Mouse (Mus musculus) cerebellum, adult 18-20 months (tissue): ENCODE results near the gene Atp6v0b.

Source experiments
- DNase-seq, 2 experiments: peaks; one replicate each; pipeline ENCODE4 v3.0.0; 2021

Gene Atp6v0b

GRCm38 (mm10) chr4:117871787-117872186, 15.3 kb downstream of the Atp6v0b start:
- DNase-seq: no peak

- no peak for DNase-seq
Observed at GRCm38 (mm10) chr4:117870437-117870836, 16.7 kb downstream of the Atp6v0b start.

DNA sequence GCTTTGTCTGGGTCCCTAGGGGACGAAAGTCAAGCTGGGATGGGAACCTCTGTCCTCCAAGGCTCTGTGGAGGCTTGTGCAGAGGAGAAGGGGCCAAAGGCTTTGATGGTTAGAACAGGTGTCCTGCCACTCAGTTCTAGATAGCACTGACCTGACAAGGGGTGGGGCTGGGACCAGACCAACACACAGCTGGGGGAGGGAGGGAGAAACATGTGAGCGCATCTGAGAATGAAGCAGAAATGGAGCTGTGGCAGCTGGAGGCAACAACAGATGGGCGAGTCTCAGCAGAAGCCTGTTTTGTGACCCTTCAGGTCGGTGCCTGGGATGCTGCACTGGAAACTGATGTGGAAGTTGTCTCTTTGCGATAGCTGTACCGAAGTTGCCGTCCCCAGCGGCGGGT, 17.8 kb downstream of the Atp6v0b start:
- DNase-seq: no peak

GRCm38 (mm10) chr4:117867823-117868222, 19.3 kb downstream of the Atp6v0b start:
- DNase-seq: peak; percentile 56 to 59

DNA sequence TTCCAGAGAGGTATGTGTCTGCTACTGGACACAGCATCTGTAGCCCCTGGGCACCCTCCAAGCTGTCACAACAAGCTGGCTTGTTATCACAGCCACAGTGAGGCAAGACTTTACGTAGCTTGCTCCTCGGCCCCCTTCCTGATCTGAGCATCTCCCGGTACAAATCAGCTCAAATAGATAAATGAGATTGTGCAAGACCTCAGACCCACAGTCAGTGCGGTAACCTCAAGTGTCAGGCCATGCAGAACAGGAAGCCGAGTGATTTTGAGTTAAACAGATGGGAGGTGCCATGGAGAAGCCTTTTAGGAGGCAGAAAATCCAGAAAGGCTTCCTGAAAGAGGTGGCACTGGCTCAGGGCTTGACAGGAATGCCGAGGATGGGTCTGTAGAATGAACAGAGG, 20.1 kb downstream of the Atp6v0b start:
- DNase-seq: no peak

GRCm38 (mm10) chr4:117866083-117866482, 21.1 kb downstream of the Atp6v0b start:
- DNase-seq: peak; percentile 33 to 35

DNA sequence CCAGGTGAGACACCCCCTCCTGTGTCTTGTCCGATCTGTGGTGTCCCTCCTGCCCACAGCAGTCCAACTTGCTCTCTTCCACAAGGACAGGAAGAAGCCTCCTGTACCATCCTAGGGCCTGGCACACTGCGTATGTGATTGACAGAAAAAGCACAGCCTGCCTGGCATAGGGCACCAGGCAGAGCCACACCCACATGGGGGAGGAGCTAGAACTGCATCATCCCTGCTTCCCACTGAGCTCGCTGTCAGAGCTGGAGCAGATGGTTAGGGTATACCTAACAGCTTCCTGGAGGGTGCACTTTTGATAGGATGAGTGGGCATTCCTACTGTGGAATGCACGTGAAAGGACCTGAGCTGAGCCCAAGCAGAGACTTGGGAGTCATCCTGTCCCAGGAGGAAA, 24.3 kb downstream of the Atp6v0b start:
- DNase-seq: no peak

- no peak for DNase-seq
Observed at GRCm38 (mm10) chr4:117860570-117860969, 26.6 kb downstream of the Atp6v0b start.

GRCm38 (mm10) chr4:117858794-117859193, 28.3 kb downstream of the Atp6v0b start:
- DNase-seq: peak; percentile 66 to 69

DNA sequence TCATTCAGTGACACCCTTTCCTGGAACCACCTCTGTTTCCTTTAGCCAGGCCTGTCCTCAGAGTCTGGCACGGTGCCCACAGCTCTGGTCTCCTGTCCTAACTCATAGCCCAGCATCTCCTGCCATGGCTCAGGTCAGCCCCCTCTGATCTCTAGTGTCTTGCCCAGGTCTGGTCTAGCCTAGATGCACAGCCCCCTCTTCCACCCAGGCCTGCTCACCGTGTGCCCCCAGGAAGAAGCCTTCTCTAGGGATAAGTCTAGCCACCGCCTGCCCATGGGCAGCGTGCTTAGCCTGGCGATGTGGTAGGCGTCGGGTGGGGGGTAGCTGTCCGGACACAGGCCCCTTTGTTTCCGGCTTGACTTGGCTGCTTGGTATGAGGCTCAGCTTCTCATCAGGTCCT, 32.0 kb downstream of the Atp6v0b start:
- DNase-seq: peak in 1 of 2 experiments; percentile 37

GRCm38 (mm10) chr4:117852152-117852868, 34.8 kb downstream of the Atp6v0b start:
- DNase-seq: no peak

- DNase-seq: no peak
Observed at GRCm38 (mm10) chr4:117850871-117851270, 36.3 kb downstream of the Atp6v0b start.

DNA sequence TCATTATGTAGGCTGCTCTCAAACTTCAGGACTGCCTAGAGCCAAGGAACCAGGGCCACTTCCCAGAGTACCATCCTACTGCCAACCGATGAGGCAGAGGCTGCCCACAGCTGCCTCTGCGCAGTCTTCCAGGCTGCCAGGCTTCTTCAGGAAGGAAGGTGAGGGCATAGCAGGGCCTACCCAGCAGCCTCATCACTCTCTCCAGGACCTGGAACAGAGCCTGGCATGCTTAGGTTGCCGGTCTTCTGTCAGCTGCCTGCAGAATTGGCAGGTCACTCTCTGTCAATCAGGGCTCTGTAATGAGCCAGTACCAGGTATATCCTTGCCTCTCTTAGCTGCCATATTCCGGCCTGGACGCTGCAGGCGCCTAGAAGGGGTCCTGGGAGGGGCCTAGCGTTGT, 37.0 kb downstream of the Atp6v0b start:
- DNase-seq: peak in 1 of 2 experiments; percentile 38

GRCm38 (mm10) chr4:117849506-117849905, 37.6 kb downstream of the Atp6v0b start:
- DNase-seq: no peak

GRCm38 (mm10) chr4:117849063-117849462, 38.1 kb downstream of the Atp6v0b start:
- no peak for DNase-seq

- no peak for DNase-seq
Observed at GRCm38 (mm10) chr4:117847011-117847410, 40.1 kb downstream of the Atp6v0b start.

DNA sequence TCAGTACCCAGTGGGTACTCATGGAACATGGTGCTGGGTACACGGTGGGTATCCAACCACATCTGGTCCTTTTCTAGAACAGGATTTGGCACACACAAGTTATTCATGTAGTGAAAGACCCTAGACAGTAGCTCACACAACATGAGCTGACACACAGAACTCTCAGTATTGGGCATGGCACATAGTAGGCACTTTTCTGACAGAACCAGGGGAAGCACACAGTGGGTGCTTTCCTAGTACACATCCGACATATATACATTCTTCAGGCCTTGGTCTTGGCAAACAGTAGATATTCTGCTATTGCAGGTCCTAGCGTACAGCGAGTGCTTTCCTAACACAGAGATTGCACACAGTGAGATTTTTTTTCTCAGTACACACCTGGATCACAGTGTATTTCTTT, 40.9 kb downstream of the Atp6v0b start:
- DNase-seq: no peak

DNA sequence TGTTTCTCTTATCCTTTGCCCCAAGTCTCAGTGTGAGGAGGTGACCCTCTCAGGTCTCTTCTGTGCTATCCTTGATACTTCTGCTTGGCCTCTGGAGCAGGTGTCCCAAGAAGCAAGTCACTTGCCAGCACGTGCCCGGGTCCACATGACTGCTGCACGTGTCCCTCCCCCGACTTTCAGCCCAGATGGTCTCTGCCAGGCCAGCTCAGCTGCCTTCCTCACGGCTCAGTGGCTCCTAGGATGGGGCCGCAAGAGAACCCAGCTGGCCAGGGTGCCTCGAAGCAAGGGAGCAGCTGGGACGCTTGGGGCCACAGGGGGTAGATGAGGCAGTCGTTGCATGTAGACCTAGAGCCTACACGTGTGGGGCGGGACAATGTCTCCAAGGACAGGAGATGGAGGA, 41.8 kb downstream of the Atp6v0b start:
- DNase-seq: no peak

DNA sequence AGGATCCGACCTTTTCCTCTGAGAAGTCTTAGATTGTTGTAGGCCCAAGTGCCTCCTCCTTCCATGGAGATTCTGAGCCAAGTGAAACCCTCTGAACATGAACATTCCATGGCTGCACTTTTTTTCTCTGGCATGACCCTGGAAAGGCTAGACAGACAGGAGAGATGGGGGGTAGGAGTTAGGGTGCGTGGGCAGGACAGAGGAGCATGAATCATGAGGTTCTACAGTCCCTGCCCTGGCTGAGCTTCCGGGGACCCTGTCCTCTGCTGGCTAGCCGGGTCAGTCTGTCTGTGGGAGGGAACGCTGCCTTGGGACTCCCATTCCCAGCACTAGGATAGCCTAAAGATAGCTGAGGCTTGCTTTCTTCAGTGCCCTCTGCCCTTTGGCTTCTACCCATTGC, 42.7 kb downstream of the Atp6v0b start:
- DNase-seq: no peak

- no peak for DNase-seq
Observed at GRCm38 (mm10) chr4:117843101-117843500, 44.0 kb downstream of the Atp6v0b start.

DNA sequence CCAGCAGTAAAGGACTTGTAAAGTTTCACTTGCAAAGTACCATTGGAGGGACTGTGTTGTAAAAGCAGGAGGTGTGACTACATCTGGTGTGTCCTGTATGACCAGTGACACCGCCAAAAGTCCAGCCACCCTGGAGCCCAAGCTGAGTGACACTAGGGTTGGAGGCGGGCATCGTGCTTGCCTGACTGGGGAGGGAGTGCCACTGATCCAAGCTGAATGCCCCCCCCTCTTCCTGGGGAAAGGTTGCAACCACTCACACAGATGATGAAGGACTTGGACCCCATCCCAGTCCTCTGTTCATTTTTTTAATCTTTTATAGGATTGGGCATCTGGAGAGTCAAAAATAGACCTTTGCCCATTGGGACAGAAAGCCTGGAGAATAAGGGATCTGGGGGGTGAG, 45.6 kb downstream of the Atp6v0b start:
- DNase-seq: no peak

GRCm38 (mm10) chr4:117840821-117841220, 46.3 kb downstream of the Atp6v0b start:
- no peak for DNase-seq

- no peak for DNase-seq
Observed at GRCm38 (mm10) chr4:117839366-117839765, 47.8 kb downstream of the Atp6v0b start.

GRCm38 (mm10) chr4:117837271-117837670, 49.9 kb downstream of the Atp6v0b start:
- DNase-seq: no peak

DNA sequence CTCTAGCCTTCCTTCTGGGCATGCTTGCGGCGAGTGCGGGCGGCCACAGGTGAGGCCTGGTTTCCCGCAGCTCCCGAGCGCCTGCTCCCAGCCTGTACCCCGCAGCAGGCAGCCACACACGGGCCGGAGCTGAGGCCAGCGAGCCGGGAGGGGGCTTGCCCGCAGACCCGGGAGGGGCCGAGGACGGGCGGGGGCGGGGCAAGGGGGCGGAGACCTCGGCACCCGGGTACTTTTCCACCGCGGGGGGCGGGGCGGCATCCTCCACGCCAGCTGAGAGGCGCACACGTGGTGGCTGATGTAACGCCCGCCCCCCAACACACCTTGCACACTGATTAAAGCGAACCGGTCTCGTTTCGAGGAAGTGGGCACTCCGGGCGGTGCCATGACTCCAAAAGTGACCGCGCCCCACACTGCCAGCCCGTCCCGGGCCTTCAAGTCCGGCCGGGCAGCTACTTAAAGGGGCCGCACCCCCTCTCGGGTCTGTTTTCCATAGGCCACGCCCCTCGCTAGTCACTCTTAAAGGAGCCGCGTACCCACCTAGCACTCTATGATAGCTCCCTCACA, 50.8 kb downstream of the Atp6v0b start:
- DNase-seq: peak; percentile 89 to 93
